Mouse (Mus musculus): ENCODE data around the gene Ccnt1. TPM values are rescaled to one million over a fixed set of nuclear protein-coding genes. Genes with fewer than 3 reads are reported as not detected.

The Ccnt1 gene
- total and polyA plus RNA-seq, 3 experiments: 19.5 to 63.2 (median 44.0) TPM

GRCm38 (mm10) chr15:98567278-98568134 is 3.2 kb downstream of the Ccnt1 start (continued):
- TF ChIP-seq MEF2A (IDR thresholded peaks at IDR 0.05; ENCODE audit: extremely low read depth, insufficient replicate concordance, low read depth, low read length, poor library complexity, severe bottlenecking) (peak; percentile 78; the same call in 1 of the 2 replicates), ZNF384 (IDR thresholded peaks at IDR 0.05; ENCODE audit: low read depth, low read length) (0 out of 2 replicates have a peak, but pooled peaks have one; percentile 12), MAX (IDR thresholded peaks at IDR 0.05; ENCODE audit: low read length) (peak; percentile 83), EP300 (IDR thresholded peaks at IDR 0.05; ENCODE audit: low read depth in 1 of 2, low read length in 2 of 2) (peak in 1 of 2 experiments; percentile 70; a peak in 2 of 4 replicates), TCF12 (IDR thresholded peaks at IDR 0.05; ENCODE audit: low read depth, low read length) (0 out of 2 replicates have a peak, but pooled peaks have one; percentile 53), CTCF (IDR thresholded peaks at IDR 0.05 in 2 of 3, conservative IDR thresholded peaks at IDR 0.05 in 1 of 3; ENCODE audit: control insufficient read depth in 1 of 3, insufficient read depth in 1 of 3, low read depth in 2 of 3, low read length in 3 of 3, poor library complexity in 1 of 3, severe bottlenecking in 1 of 3) (no peak; a peak in 1 of 6 replicates), TAL1 (IDR thresholded peaks at IDR 0.05; ENCODE audit: low read length) (no peak), SIN3A (IDR thresholded peaks at IDR 0.05; ENCODE audit: low read length) (peak; percentile 97), GATA1 (IDR thresholded peaks at IDR 0.05; ENCODE audit: low read depth, low read length) (0 out of 2 replicates have a peak, but pooled peaks have one; percentile 4)

- Histone ChIP-seq H3K4me1 (ENCODE audit: control insufficient read depth in 1 of 2, insufficient read depth in 2 of 2, low read length in 2 of 2) (peaks cover 0 to 28% of the 10 kb centered on the region in 2 experiments; a peak in 3 of 4 replicates), H3K27ac (ENCODE audit: control insufficient read depth, low read depth, low read length) (peak overlapping the region; percentile 92), H3K9me3 (replicated peaks; ENCODE audit: insufficient read depth, low read length) (no peaks in the 10 kb centered on the region), H3K79me2 (ENCODE audit: control insufficient read depth, insufficient read depth, low read length, poor library complexity) (peaks cover 62% of the 10 kb centered on the region), H3K9ac (ENCODE audit: control insufficient read depth, low read depth, low read length, poor library complexity, severe bottlenecking) (peak overlapping the region; percentile 81), H3K4me3 (ENCODE audit: control insufficient read depth in 1 of 2, insufficient read depth in 1 of 2, low read depth in 2 of 2, low read length in 2 of 2) (peak overlapping the region; percentile 76 to 83), H3K36me3 (ENCODE audit: control insufficient read depth in 1 of 2, insufficient read depth in 2 of 2, low read length in 2 of 2) (peaks cover 23 to 48% of the 10 kb centered on the region in 2 experiments), H3K27me3 (ENCODE audit: control insufficient read depth in 1 of 2, insufficient read depth in 2 of 2, low read length in 2 of 2) (no peaks in the 10 kb centered on the region)
- no peak for TF ChIP-seq MXI1 (IDR thresholded peaks at IDR 0.05; ENCODE audit: low read depth, low read length)
- no peak for TF ChIP-seq E2F4 (IDR thresholded peaks at IDR 0.05; ENCODE audit: borderline replicate concordance, low read depth, low read length)
- TF ChIP-seq USF2 (IDR thresholded peaks at IDR 0.05; ENCODE audit: borderline replicate concordance in 1 of 2, insufficient read depth in 1 of 2, low read depth in 1 of 2, low read length in 2 of 2): no peak
- TF ChIP-seq EP300 (IDR thresholded peaks at IDR 0.05; ENCODE audit: low read depth in 1 of 2, low read length in 2 of 2): no peak
- peak; percentile 94 for TF ChIP-seq CHD1 (IDR thresholded peaks at IDR 0.05; ENCODE audit: low read depth, low read length)
- DNase-seq (ENCODE audit: low read depth, low spot score): no peak
Observed at GRCm38 (mm10) chr15:98566973-98567277, 3.8 kb downstream of the Ccnt1 start.

- Histone ChIP-seq H3K27me3 (ENCODE audit: control insufficient read depth in 1 of 2, insufficient read depth in 2 of 2, low read length in 2 of 2) (no peaks in the 10 kb centered on the region), H3K9me3 (replicated peaks; ENCODE audit: insufficient read depth, low read length) (no peaks in the 10 kb centered on the region), H3K79me2 (ENCODE audit: control insufficient read depth, insufficient read depth, low read length, poor library complexity) (peaks cover 32% of the 10 kb centered on the region), H3K9ac (ENCODE audit: control insufficient read depth, low read depth, low read length, poor library complexity, severe bottlenecking) (no peak overlapping the region), H3K4me3 (ENCODE audit: control insufficient read depth in 1 of 2, insufficient read depth in 1 of 2, low read depth in 2 of 2, low read length in 2 of 2) (no peak overlapping the region), H3K4me1 (ENCODE audit: control insufficient read depth in 1 of 2, insufficient read depth in 2 of 2, low read length in 2 of 2) (no peaks in the 10 kb centered on the region), H3K36me3 (ENCODE audit: control insufficient read depth in 1 of 2, insufficient read depth in 2 of 2, low read length in 2 of 2) (peaks cover 3 to 66% of the 10 kb centered on the region in 2 experiments), H3K27ac (ENCODE audit: control insufficient read depth, low read depth, low read length) (no peak overlapping the region)
- no peak for DNase-seq (ENCODE audit: low read depth, low spot score)
- TF ChIP-seq TBP (IDR thresholded peaks at IDR 0.05; ENCODE audit: low read depth, low read length) (no peak), TAL1 (IDR thresholded peaks at IDR 0.05; ENCODE audit: low read length) (no peak), ZMIZ1 (IDR thresholded peaks at IDR 0.05; ENCODE audit: low read depth, low read length) (no peak), NELFE (IDR thresholded peaks at IDR 0.05; ENCODE audit: low read depth, low read length) (no peak), POLR2A (IDR thresholded peaks at IDR 0.05; ENCODE audit: control insufficient read depth in 1 of 2, insufficient read depth in 1 of 2, low read depth in 1 of 2, low read length in 2 of 2, poor library complexity in 1 of 2) (no peak), TCF12 (IDR thresholded peaks at IDR 0.05; ENCODE audit: low read depth, low read length) (no peak), CHD2 (IDR thresholded peaks at IDR 0.05; ENCODE audit: low read length) (no peak), MAZ (IDR thresholded peaks at IDR 0.05; ENCODE audit: low read depth, low read length) (no peak), HCFC1 (IDR thresholded peaks at IDR 0.05; ENCODE audit: low read depth, low read length) (no peak), GATA1 (IDR thresholded peaks at IDR 0.05; ENCODE audit: low read depth, low read length) (no peak)
Observed at GRCm38 (mm10) chr15:98557186-98557585, 13.5 kb downstream of the Ccnt1 start.
